Mouse (Mus musculus) liver, postnatal 0 days (tissue): ENCODE results near the gene Zfp467.

ENCODE experiments used
- CTCF ChIP-seq: sonication (generic); IDR thresholded peaks from 2 replicates; pipeline ENCODE4 v1.5.1; 2016; ENCODE audit warnings: antibody characterized with exemption, low read depth
- EP300 ChIP-seq: IDR thresholded peaks from 2 replicates; pipeline ENCODE4 v1.6.1; 2016; ENCODE audit warnings: antibody characterized with exemption, low read depth, mild to moderate bottlenecking

DNA sequence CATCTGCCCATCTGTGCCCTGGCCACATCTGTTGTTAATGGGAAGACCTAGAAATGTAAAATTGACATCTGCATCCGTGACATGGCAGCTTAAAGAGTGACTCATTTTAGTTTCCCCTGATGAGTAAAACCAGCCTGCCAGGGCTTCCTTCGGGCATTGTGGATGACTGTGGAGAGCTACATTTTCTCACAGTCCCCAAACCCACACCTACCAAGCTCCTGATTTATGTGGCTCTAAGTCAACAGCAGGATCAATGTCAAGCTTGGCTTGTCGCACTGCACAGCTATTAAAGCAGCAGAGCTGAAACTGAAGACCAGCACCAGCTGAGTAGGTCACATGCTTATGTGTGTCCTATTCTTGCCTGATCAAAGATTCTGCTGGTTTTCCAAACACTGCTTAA lies 35.1 kb downstream of the Zfp467 start:
- TF ChIP-seq EP300 (no peak), CTCF (no peak)
